Mouse (Mus musculus) Muller cell, postnatal 12 days (primary cell): ENCODE measurements around the gene Ibtk.
"Not testable (repeated sequence)": the region's sequence is repeated elsewhere in the genome, so short reads cannot be mapped to it uniquely, and the experiment has no call there.

Experiments
- DNase-seq: peaks from one replicate; pipeline ENCODE4 v3.0.0-alpha.2; 2015; ENCODE audit errors: inconsistent ontology term

The Ibtk gene

DNA sequence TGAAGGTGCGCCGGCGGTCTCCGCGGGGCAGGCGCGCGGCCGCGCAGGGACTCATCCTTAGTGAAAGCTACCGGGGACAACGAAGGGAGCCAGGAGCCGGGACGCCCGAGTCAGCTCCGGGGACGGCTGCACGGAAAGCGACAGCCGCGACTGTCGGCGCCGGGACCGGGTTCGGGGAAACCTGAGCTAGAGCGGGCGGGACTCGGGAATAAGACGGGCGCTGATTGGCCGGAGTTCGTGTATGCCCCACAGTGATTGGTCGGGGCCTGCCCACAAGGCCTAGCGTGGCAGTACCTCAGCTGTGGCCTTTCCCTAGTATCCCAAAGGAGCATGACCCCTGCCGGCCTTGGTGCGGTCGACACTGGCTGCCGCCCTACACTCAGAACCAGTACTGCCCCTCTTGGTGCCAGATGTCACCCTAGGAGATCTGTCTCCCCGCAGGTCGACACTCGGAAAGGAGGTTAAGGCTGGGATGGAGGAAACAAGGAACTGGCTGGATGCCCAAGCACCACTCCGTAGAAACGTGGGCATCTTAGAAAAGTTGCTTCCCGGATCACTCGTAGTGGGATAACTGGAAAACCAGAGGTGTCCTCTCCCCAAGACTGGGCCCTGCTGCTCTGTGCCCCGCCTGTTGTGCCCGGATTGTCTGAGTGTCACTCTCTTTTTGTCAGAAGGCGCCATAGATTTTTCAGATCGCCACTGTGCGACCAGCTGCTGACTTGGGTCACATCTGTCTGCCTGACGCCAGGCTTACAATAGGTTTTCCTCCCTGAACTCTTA is at the start of gene Ibtk:
Gene Ibtk (minus strand): TSS at position 193 of the 780 bp plus-strand sequence.
- DNase-seq: peak; percentile 96

DNA sequence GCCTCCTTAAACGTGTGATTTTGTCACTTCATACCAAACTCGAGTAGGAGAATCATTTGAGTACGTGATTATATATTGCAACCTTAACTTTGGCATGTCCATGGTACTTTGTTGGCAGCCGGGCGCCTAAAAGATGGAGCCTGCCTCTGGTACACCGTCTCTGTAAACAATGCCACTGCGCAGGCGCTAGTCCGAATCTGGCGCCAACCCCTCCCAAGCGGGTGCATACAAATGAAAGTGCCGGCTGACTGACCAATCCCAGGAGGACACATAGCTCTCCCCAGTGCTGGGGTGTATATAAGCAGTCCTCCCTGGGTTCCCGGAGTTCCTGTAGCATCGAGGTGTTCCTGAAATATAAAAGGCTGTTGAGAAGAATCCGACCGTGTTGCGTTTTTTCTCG is 42.4 kb upstream of the Ibtk start:
- DNase-seq: not testable (repeated sequence)

DNA sequence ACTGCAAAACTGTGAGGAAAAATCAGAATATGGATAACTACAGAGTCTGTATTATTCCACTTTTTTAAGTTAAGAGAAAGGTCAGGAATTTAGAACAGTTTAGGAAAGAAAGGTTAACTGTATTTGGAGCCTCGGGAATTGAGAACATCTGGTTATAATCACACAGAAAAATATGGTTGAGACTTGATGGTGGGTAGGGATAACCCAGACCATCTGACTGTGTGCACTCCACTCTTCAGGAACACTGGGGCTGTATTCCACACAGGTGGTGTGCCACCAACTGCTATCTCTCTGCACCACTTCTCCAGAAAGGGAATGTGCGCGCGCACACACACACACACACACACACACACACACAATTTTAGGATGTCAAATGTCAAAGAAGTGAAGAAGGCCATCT is 31.1 kb upstream of the Ibtk start:
- no peak for DNase-seq

DNA sequence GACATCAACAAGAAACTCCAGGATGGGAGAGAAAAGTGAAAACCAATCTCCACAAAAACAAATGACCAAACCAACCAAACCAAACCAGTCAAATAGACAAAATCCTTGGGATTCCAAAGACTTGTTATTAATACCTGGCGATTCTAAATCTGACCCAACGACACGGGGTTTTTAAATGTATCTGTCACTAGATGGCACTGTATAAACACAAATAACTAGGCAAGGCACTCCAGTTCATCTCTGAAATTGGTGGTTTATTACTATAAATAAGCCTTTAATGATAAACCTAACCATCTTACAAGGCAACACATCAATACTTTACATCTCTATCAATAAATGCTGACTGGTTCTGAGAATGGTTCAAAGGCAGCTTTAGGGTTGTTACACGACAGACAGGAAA is 30.3 kb upstream of the Ibtk start:
- peak; percentile 30 for DNase-seq

DNA sequence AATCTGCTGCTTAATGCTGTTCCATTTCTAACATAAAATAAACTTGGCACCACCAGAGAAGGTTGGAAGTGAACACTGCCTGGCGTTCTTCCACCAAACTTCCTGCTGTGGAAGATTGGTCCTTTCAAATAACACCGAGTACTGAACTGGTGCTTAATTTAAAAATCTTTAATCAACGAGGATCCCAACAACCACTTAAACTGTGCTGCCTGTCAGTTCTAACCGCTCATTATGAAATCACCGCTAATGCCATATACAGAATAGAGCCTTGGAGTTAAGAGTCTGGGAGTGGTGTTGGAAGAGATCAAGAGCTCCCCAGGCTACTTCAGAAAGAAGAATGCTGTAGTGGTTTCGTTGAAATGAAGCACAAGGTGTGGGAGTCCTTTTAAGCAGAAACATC is 28.4 kb upstream of the Ibtk start:
- peak; percentile 17 for DNase-seq

DNA sequence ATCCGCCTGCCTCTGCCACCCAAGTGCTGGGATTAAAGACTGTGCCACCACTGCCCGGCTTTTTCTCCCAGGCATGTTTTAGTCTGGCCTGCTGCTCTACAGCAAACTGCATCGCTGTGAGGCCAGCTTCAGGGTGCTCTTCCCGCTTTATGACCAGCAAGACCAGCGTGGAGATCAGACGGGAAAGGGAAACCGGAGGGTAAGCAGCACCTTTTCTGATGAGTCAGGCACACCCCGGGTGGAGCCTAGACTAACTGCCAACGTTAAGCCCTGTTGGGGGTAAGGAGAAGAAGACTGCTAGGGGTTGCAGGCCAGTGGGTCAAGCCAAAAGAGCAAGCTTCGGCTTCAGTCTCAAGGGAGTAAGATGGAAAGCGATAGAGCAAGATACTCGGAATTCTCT is 23.1 kb upstream of the Ibtk start:
- no peak for DNase-seq

DNA sequence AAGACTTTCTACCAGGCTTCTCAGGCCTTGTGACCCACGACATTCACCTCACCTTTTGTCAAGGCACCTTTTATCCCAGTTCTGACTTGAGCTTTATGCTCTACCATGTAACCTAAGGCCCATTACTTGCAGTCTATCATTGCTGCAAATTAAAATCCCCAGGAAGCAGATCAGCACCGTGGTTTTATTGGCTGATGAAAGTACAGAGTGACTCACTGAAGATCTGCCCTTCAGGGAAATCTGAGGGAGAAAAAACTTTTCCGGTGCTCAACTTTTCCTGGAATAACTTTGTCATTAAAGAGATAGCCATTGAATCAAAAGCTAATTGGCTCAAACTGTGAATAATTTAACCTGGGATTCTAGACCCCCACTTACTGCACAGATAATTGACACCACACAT is 22.3 kb upstream of the Ibtk start:
- no peak for DNase-seq

DNA sequence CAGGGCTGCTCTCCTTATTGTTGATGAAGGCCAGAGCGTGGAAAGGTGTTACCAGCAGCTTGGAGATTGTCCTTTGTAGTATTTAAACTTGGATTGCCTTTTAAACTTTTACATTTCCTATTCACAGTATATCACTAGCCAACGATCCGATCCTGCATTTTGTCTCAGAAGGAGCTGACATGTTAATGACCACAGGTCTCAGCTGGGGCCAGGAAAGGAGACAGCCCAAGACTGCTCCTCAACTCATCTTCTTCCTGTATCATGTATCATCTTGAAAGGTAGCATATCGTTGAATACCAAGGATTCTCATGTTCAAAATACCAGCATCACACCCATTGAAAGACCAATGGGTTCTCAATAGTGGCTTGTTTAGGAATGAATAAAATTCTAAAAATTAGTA is 21.2 kb upstream of the Ibtk start:
- DNase-seq: no peak

DNA sequence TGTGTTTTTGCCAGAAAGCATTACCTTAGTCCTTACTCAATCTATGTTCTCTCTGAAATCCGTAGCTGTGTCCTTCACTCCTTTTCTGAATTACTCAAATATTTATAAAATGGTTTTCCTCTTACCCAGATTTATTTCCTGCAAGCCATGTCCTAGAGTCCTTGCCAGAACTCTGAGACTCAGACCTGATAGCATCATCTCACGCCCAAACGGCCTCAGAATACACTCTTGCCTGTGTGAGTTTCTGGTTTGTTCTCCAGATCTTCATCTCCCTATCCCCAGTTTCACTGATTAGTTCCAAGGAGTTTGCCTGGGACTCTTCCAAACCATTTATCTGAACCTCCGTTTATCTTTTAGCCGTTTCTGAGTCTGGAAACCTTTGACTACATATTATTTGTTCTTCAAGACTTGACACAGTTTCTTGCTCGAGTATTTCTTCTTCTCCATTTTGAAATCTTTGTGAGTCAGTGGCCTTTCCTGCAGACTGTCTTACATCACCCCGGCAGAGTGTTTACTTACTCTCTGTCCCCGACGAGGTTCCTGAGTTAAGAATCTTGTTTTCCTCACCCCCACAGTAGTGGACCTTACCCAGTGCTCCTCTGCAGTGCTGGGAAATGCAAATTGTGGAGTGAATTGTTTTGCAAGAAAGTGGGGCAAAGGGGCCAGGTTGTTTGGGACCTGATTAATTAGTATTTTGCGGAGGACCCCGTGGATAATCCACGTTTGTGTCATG is 20.1 kb upstream of the Ibtk start:
- no peak for DNase-seq

DNA sequence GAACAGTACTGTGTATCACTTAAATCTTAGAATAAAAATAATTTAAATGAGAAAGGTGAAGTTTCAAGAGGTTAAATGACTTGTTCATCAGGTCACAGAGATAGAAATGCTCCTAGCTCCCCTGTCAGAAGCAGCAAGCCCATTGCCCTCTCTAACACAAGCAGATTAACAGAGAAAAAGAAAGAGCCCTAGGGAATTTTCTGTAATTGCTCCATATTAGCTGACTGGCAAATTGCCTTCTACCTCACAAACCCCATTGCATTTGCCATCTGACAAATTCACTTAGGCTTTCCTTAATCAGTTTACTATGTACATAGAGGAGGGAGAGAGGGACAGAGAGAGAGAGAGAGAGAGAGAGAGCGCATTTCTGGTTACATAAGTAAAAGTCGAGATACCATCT is 18.1 kb upstream of the Ibtk start:
- DNase-seq: no peak

DNA sequence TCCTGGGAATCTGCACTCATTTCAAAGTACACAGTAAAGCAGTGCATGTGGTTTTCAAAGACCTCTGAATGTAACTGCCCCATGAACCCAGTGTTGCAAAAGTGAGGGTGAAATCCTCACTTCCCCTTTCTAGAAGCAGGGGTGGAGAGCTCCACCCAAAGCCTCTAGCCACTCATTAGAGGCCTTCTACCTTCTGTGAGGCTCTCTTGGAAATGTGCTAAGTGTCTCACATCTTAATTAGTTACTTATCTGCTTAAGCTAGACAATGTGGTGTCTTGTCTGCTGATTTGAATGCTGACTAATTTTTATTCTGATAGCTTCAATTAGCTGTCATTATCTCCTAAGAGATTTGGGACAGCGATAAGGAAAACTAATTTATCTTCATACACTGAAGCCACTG is 13.3 kb upstream of the Ibtk start:
- DNase-seq: no peak

DNA sequence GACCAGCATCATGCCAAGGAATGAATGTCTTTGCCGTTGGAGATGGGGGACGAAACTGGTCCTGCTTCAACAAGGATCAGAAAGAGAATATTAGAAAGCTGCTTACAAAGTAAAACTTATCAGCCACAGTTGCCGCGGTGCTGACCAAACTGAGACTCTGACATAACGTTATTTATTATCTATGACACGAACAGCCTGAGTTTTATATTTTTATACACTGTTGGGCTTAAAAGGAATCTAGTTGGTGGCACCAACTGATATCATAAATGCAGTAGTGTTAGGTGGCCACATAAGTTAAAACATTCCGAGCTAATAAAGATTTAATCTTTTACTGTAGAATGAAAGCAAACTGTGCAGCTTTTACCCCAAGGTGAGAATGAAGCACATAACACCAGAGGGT is 1.7 kb upstream of the Ibtk start:
- no peak for DNase-seq

DNA sequence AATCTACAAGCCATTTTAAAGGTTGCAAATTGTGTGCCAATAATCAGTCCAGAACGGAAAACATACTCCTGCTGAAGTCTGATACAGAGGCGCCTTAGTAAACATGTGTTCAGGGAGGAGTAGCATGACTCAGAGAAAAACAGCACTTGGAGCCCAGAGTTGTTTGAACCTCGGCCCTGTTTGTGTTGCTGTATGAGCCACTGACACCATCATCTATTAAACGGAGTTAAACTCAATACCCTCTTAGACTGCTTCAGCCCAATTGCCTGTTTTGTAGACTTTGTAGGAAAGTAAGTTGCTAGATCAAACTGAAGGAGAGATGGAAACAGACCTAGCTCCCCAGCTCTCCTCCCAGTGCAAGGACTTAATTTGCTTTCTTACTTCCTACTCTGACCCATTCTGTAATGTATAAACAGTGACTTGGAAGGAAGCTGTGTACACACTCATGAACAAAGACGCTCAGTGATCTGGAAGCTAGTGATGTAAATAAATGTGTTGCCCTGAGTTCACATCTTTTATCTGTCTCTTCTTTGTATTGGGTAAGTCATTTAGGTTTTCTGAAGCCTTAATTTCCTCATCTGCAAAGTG is 882 bp upstream of the Ibtk start:
- DNase-seq: no peak

DNA sequence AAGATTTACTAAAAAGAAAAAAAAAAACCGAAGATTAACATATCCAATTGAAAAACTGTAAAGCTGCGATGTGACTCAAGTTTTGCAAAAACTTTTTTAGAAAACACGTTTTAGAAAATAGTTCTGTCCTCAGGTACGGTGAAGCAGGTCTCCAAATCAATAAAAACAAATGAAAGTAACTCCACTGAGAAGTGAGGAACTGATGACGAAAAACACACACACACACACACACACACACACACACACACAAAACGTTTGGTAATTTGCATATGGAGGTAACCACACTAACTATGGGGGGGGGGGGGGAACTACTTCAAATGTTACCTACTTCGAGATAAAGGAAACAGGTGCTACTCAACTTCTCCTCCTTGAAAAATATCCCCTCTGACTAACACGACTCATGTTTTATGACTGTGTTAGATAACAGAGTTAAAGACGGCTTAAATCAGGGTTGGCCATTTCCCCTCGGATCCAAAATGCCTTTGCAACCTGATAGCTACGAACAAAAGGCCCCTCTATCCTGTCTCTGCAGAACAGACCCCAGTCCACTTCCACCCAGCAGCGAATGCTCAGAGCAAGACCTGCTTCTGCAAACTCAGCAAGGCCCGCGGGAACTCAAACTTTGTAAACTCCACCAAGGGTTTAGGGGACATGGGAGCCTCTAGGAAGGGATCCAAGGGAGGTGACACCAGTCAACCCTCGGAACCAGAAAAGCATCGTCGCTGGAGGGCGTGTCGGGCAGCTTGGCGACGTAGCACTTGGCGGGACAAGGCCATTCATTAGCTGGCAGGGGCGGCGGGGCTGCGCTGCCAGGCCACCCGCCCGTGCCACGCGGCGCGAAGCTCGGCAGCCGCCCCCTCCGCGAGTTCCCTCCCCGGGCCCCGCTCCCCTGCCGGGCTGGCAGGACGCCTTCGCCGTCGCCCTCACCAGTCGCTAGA is 661 bp downstream of the Ibtk start:
- peak; percentile 88 for DNase-seq

DNA sequence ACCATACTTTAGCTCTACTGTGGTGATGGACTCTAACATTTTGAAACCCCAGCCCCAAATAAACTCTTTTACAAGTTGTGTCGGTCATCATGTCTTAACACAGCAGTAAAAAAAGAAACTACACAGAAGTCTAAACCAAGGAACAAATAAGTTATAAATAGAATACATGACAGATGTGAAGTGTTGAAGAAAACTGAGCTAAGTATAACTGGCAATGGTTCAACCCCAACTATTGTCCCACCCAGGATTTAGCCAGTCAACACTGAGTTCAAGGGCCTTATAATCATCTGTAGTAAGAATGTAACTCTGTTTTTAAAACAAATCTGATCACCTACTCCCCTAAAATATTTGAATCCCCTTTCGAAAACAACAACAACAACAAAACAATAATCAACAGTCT is 3.6 kb downstream of the Ibtk start:
- DNase-seq: no peak

DNA sequence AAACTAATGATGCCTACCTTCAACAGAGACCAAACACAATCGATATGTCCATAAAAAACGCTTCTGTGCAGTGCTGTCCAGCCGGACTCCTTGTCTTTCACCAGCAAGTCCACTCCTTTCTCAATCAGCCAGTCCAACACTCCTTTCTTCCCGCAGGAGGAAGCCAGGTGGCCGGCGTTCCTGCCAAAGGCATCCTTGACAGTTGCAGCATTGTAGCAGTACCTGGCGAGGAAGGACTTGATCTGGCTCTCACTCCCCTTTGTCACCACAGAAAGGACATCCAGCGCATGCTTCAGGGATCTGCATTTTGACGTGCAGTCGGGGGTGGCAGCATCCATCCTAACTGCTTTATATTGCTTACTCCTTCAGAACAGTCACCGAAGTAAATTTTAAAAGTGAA is 5.8 kb downstream of the Ibtk start:
- no peak for DNase-seq

DNA sequence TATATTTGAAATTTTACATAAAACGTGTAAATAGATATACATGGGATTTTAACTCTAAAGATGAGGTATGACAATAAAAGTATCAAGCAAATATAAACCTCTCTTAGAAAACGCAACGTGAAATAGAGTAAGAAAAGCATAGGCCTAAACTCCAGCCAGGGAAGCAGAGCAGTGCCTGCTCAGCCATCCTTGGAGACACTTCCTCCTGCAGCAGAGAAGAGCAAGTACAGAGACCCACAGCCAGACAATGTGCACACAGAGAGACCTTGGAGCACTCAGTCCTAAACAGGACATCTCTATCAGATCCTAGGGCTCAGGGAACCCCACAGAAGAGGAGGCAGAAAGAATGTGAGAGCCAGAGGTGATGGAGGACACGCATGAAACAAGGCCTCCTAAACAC is 7.0 kb downstream of the Ibtk start:
- no peak for DNase-seq

DNA sequence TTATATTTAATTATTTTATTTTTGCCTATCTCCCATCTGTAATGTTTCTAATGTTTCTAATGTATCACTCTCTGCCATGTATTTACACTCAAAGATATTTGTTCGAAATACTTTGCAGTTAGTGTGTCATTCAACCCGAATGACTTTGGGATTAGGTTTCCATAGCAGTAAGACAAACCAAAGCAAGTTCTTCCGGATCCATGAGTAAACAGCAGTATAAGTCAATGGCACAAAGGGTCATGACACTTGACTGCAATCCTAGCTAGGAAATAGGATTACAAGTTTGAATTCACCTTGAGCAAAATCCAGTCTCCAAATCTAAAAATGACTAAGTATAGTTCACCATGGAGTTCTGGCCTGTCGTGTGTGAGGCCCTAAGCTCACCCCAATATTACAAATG is 9.9 kb downstream of the Ibtk start:
- no peak for DNase-seq

DNA sequence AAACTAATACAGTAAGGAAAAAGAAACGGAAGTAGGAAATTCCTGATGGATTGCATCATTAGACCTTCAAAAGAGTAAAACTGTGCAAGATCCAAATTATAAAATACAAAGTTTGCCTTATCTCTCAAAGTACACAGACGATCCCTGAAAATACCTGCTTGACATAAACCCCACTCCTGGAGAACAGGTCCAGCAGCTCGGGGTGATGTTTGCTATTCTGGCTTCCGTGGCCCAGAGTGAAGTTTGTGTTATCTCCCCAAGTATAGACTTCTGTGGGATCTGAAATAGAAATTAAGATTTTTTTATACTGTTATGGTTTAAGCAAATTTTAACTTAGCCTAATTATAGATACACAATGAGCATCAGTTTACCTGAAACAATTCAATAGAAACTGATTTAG is 14.3 kb downstream of the Ibtk start:
- DNase-seq: no peak

DNA sequence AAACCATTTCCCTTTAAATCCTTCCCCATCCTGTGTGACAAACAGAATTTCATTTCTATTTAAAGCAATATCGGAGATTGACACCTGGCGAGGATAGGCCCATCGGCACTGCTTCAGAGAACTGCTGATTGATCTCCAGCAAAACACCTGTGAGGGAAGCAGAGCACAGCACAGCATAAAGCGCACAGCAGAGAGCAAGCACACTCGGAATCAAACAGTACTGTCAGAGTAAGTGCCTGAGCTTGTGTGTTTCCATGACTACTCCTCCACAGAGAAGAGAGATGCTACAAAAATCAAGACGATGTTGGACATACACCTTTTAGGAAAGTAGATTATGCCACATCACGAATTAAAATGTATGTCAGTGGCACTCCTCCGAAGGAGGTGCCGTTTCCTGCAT is 25.1 kb downstream of the Ibtk start:
- no peak for DNase-seq

DNA sequence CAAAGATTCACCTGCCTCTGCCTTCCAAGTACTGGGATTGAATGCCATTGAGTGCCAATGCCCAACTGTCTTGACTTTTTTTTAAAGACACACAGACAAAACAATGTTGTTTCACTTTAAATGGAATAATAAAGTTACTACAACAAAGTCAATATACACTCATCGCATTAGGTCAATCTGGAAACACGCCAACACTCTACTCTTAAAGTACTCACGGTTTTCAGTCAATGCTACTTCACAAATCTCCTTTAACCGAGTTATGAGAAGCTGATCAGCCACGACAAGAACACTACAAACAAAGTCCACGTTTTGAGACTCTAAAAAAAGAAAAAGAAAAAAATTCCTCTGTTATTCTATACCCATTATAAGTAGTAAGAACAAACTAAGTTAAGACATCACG is 31.8 kb downstream of the Ibtk start:
- DNase-seq: no peak

DNA sequence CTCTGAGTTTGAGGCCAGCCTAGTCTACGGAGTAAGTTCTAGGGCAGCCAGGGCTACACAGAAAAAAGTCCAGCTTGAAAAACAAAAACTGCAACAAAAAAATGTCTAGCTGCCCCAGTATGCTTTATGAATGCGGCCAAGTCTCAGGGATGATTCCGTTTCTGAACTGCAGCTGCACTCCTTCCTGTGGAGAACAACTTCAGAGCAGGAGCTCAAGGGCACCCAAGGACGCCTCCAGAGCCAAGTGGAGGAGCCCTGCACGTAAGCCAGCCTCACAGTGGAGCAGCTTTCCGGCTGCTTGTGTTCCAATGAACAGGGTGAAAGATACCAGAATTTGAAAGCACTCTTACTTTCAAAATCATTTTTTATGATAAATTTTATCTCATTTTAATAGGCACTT is 41.8 kb downstream of the Ibtk start:
- no peak for DNase-seq
